Comparison of ENCODE assay signal across 7 mouse cellular contexts in the genomic region with DNA sequence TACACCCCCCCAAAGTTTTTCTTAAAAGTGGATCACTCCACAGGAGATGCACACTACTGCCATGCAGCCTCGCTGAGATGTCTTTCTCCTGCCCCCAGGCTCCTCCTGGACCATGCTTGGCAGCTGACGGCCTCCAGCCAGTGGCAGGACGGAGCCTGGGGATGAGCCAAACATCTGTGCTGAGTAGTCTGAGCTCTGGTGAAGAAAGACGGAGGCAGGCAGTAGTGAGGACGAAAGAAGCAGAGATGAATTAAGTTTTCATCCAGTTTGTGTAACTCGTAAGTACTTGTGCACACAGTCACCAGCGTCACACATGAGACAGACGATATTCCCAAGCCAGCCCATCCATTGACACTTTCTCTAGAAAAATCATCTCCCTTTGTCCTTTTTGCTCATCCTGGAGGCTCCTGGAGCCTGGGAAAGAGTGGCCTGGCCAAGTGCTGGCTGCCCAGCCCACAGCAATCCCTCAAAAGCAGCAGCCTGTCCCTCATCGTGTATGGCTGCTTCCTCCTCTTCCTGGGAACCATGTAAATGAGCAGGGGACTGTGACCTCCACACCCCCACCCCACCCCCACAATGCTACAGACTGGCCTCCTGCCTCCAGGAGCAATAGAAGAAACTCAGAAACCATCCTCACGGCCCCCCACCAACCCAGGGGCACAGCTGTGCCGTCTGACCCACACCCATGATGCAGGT.
A peak's percentile ranks its signal among the peaks of the same experiment; 100 is the strongest.
DNase-seq lines count a peak whose midpoint lies in the region; ATAC-seq lines count a peak whose summit lies in the region.

No protein-coding gene starts in this region.

- H3K9me3 ChIP-seq in forebrain, embryonic 15.5 days, result no peaks in the 10 kb centered on the region
- H3K9me3 ChIP-seq in intestine, embryonic 14.5 days (ENCODE audit: control insufficient read depth, low read length), result no peaks in the 10 kb centered on the region
- H3K9me3 ChIP-seq in neural tube, embryonic 12.5 days, result no peaks in the 10 kb centered on the region

- peak overlapping the region; percentile 97 for H3K4me2 ChIP-seq in forebrain, embryonic 15.5 days (replicated peaks)
- H3K4me2 ChIP-seq in intestine, embryonic 14.5 days (ENCODE audit: low read length), result peak overlapping the region; percentile 91
- H3K4me2 ChIP-seq in neural tube, embryonic 12.5 days (replicated peaks), result peak overlapping the region; percentile 98

- 43% methylated on average over 11 of the region's 11 CpGs for WGBS in forebrain, embryonic 15.5 days
- WGBS in intestine, embryonic 14.5 days, result 42% methylated on average over 11 of the region's 11 CpGs
- WGBS in neural tube, embryonic 12.5 days, result 43% methylated on average over 11 of the region's 11 CpGs

- peak overlapping the region; percentile 60 for H3K4me3 ChIP-seq in forebrain, embryonic 15.5 days
- H3K4me3 ChIP-seq in intestine, embryonic 14.5 days (ENCODE audit: low read depth, low read length), result peak overlapping the region; percentile 43
- H3K4me3 ChIP-seq in neural tube, embryonic 12.5 days, result peak overlapping the region; percentile 53; the same call in 1 of the 2 replicates

- DNase-seq in 3134 (ENCODE audit: extremely low read depth, insufficient read length, low spot score), result peak; percentile 80
- DNase-seq in 3T3-L1 (ENCODE audit: low read depth, low spot score), result peak; percentile 97
- DNase-seq in intestine, embryonic 14.5 days (ENCODE audit: low spot score), result peak; percentile 66
- DNase-seq in left cerebral cortex, adult 8-10 months (ENCODE audit: low spot score in 2 of 2), result no peak
- no peak for DNase-seq in frontal cortex, postnatal 10 days (ENCODE audit: low spot score in 2 of 2)

- H3K36me3 ChIP-seq in forebrain, embryonic 15.5 days, result no peaks in the 10 kb centered on the region
- no peaks in the 10 kb centered on the region for H3K36me3 ChIP-seq in intestine, embryonic 14.5 days (ENCODE audit: control insufficient read depth, insufficient read depth, low read length)
- H3K36me3 ChIP-seq in neural tube, embryonic 12.5 days, result no peaks in the 10 kb centered on the region

- H3K9ac ChIP-seq in forebrain, embryonic 15.5 days (replicated peaks), result 0 out of 2 replicates have a peak overlapping the region, but pooled peaks have one; percentile 56
- peak overlapping the region; percentile 63 for H3K9ac ChIP-seq in intestine, embryonic 14.5 days (ENCODE audit: low read length)
- no peak overlapping the region for H3K9ac ChIP-seq in neural tube, embryonic 12.5 days

- peaks cover 26% of the 10 kb centered on the region for H3K27me3 ChIP-seq in forebrain, embryonic 15.5 days
- 0 out of 2 replicates have a peak, but pooled peaks cover 3% of the 10 kb centered on the region for H3K27me3 ChIP-seq in intestine, embryonic 14.5 days (replicated peaks; ENCODE audit: control insufficient read depth, insufficient read depth, low read length)
- H3K27me3 ChIP-seq in neural tube, embryonic 12.5 days (replicated peaks), result peaks cover 25% of the 10 kb centered on the region

- no peak overlapping the region for H3K27ac ChIP-seq in forebrain, embryonic 15.5 days (replicated peaks)
- peak overlapping the region; percentile 13; the same call in 1 of the 2 replicates for H3K27ac ChIP-seq in intestine, embryonic 14.5 days (ENCODE audit: low read depth)
- H3K27ac ChIP-seq in neural tube, embryonic 12.5 days, result no peak overlapping the region

- H3K4me1 ChIP-seq in forebrain, embryonic 15.5 days, result peaks cover 48% of the 10 kb centered on the region
- H3K4me1 ChIP-seq in intestine, embryonic 14.5 days (replicated peaks; ENCODE audit: control insufficient read depth, insufficient read depth, low read length), result peaks cover 30% of the 10 kb centered on the region
- H3K4me1 ChIP-seq in neural tube, embryonic 12.5 days, result peaks cover 34% of the 10 kb centered on the region

- ATAC-seq in forebrain, embryonic 15.5 days (replicated peaks), result no peak
- ATAC-seq in intestine, embryonic 14.5 days (replicated peaks; ENCODE audit: low FRiP score, low TSS enrichment, low read depth), result no peak
- ATAC-seq in neural tube, embryonic 12.5 days (ENCODE audit: low FRiP score, low read depth), result no peak

Comparison
In these comparisons a context has a peak if more than half of its experiments do, and no peak if none do; other contexts are left out.
1. DNase-seq: peak in 3134 (single experiment), 3T3-L1 (single experiment) and intestine, embryonic 14.5 days (single experiment); none in left cerebral cortex, adult 8-10 months (0 of 2) and frontal cortex, postnatal 10 days (0 of 2).
2. Peak in every context shown above with its lines, with median percentiles within 50 percentile points of each other: H3K4me2 ChIP-seq and H3K4me3 ChIP-seq.